Comparison of ENCODE assay signal across 13 mouse cellular contexts in genomic region chr15:36371382-36371781, GRCm38 (mm10).
DNase-seq lines count a peak whose midpoint lies in the region; ATAC-seq lines count a peak whose summit lies in the region.
"Had no signal": no experiment of that assay in that cellular context is flagged by ENCODE, and none has a peak within 500 bp of the region (broad histone marks: within the 10 kb centered on the region; RNA-seq: fewer than 3 reads in every experiment).

No protein-coding gene starts in this region.

- ATAC-seq in kidney, embryonic 16.5 days (ENCODE audit: low FRiP score, low TSS enrichment), result no peak
- ATAC-seq in stomach, embryonic 16.5 days (ENCODE audit: insufficient read depth, low FRiP score), result peak; percentile 37; the same call in 1 of the 2 replicates

- DNase-seq in adrenal gland, adult (ENCODE audit: inconsistent age in 2 of 2, low spot score in 1 of 2), result peak; percentile 37 to 76
- no peak for DNase-seq in adrenal gland, postnatal 25 days
- peak; percentile 53 for DNase-seq in ovary, adult 18-20 months (ENCODE audit: low spot score)
- DNase-seq in ovary, postnatal 36 days (ENCODE audit: low spot score), result no peak
- DNase-seq in gastrocnemius, adult 8-10 months (ENCODE audit: low spot score in 2 of 2), result no peak
- no peak for DNase-seq in right cerebral cortex, postnatal 4 days
- DNase-seq: cerebellum, adult 11-12 months; gastrocnemius, adult 2 months had no signal

- no peaks in the 10 kb centered on the region for H3K36me3 ChIP-seq in kidney, embryonic 16.5 days (ENCODE audit: insufficient read depth, low read length)
- no peaks in the 10 kb centered on the region for H3K36me3 ChIP-seq in stomach, embryonic 16.5 days (ENCODE audit: control insufficient read depth, insufficient read depth, low read length)
- H3K36me3 ChIP-seq: heart, embryonic 13.5 days; midbrain, embryonic 12.5 days; neural tube, embryonic 12.5 days had no signal

- no peak overlapping the region for H3K4me3 ChIP-seq in kidney, embryonic 16.5 days (ENCODE audit: low read length)
- no peak overlapping the region for H3K4me3 ChIP-seq in stomach, embryonic 16.5 days (replicated peaks; ENCODE audit: low read length)
- H3K4me3 ChIP-seq: gastrocnemius, adult 2 months; heart, embryonic 13.5 days; midbrain, embryonic 12.5 days; neural tube, embryonic 12.5 days had no signal

- peak overlapping the region; percentile 72 for H3K27ac ChIP-seq in kidney, embryonic 16.5 days (ENCODE audit: low read length)
- H3K27ac ChIP-seq in stomach, embryonic 16.5 days (ENCODE audit: low read length), result peak overlapping the region; percentile 72
- H3K27ac ChIP-seq: gastrocnemius, adult 2 months; heart, embryonic 13.5 days; midbrain, embryonic 12.5 days; neural tube, embryonic 12.5 days had no signal

- H3K9me3 ChIP-seq in kidney, embryonic 16.5 days (ENCODE audit: low read length), result no peaks in the 10 kb centered on the region
- H3K9me3 ChIP-seq in stomach, embryonic 16.5 days (replicated peaks; ENCODE audit: control insufficient read depth, low read length), result no peaks in the 10 kb centered on the region
- H3K9me3 ChIP-seq: heart, embryonic 13.5 days; midbrain, embryonic 12.5 days; neural tube, embryonic 12.5 days had no signal

- H3K4me1 ChIP-seq in kidney, embryonic 16.5 days (ENCODE audit: insufficient read depth, low read length), result peaks cover 46% of the 10 kb centered on the region
- H3K4me1 ChIP-seq in stomach, embryonic 16.5 days (ENCODE audit: control insufficient read depth, insufficient read depth, low read length), result peaks cover 14% of the 10 kb centered on the region

- H3K27me3 ChIP-seq in kidney, embryonic 16.5 days (ENCODE audit: insufficient read depth, low read length), result no peaks in the 10 kb centered on the region
- H3K27me3 ChIP-seq in stomach, embryonic 16.5 days (ENCODE audit: control insufficient read depth, insufficient read depth, low read length), result no peaks in the 10 kb centered on the region
- H3K27me3 ChIP-seq: heart, embryonic 13.5 days had no signal

- H3K4me2 ChIP-seq in kidney, embryonic 16.5 days (replicated peaks; ENCODE audit: low read depth, low read length), result no peak overlapping the region
- no peak overlapping the region for H3K4me2 ChIP-seq in stomach, embryonic 16.5 days (ENCODE audit: low read depth, low read length)
- H3K4me2 ChIP-seq: heart, embryonic 13.5 days; midbrain, embryonic 12.5 days; neural tube, embryonic 12.5 days had no signal

- no peak overlapping the region for H3K9ac ChIP-seq in kidney, embryonic 16.5 days (replicated peaks; ENCODE audit: low read length)
- no peak overlapping the region for H3K9ac ChIP-seq in stomach, embryonic 16.5 days (ENCODE audit: low read length)
- H3K9ac ChIP-seq: heart, embryonic 13.5 days; midbrain, embryonic 12.5 days; neural tube, embryonic 12.5 days had no signal

Comparison
In these comparisons a context has a peak if more than half of its experiments do, and no peak if none do; other contexts are left out.
1. DNase-seq: peak in adrenal gland, adult (2 of 2) and ovary, adult 18-20 months (single experiment); none in adrenal gland, postnatal 25 days (single experiment), ovary, postnatal 36 days (single experiment), gastrocnemius, adult 8-10 months (0 of 2) and right cerebral cortex, postnatal 4 days (single experiment).